Mouse (Mus musculus) layer of hippocampus, adult 2 months (tissue): ENCODE measurements around the gene Tacc2. TPM values are rescaled to one million over a fixed set of nuclear protein-coding genes. Genes with fewer than 3 reads are reported as not detected.
A peak's percentile ranks its signal among the peaks of the same experiment; 100 is the strongest.
"Not testable (repeated sequence)": the region's sequence is repeated elsewhere in the genome, so short reads cannot be mapped to it uniquely, and the experiment has no call there.

Source experiments
- DNase-seq, 2 experiments: peaks; one replicate each; pipeline ENCODE4 v3.0.0; 2022; ENCODE audit warnings: low spot score in 2 of 2
- H3K27ac ChIP-seq: fragments of 200-600 bp; 2 replicates; pipeline ENCODE4 v1.8.1; 2022
- H3K4me3 ChIP-seq: fragments of 200-600 bp; 2 replicates; pipeline ENCODE4 v1.8.1; 2022; ENCODE audit warnings: mild to moderate bottlenecking
- CTCF ChIP-seq: fragments of 200-600 bp; conservative IDR thresholded peaks from 2 replicates; pipeline ENCODE4 v1.8.1; 2022; ENCODE audit warnings: antibody characterized with exemption, mild to moderate bottlenecking, moderate library complexity
- total RNA-seq, 2 experiments: library from RNA; stranded (reverse); gene quantifications; 2 replicates each; pipeline ENCODE4 v1.2.3; 2021

Gene Tacc2
- total RNA-seq, 2 experiments from 2014 or later = 79.5 to 82.0 TPM

- DNase-seq = no peak
- no peak overlapping the region for H3K4me3 ChIP-seq
- no peak for TF ChIP-seq CTCF
- H3K27ac ChIP-seq = no peak overlapping the region
These were observed 73.4 kb downstream of the Tacc2 start for GRCm38 (mm10) chr7:130650621-130651020.

- DNase-seq = no peak
- Histone ChIP-seq H3K4me3 (no peak overlapping the region), H3K27ac (no peak overlapping the region)
- TF ChIP-seq CTCF = no peak
These were observed 75.9 kb downstream of the Tacc2 start for GRCm38 (mm10) chr7:130653036-130653555.

- no peak for TF ChIP-seq CTCF
- DNase-seq = no peak
- H3K4me3 ChIP-seq = no peak overlapping the region
- 0 out of 2 replicates have a peak overlapping the region, but pooled peaks have one; percentile 7 for H3K27ac ChIP-seq
These were observed 77.3 kb downstream of the Tacc2 start for GRCm38 (mm10) chr7:130654562-130654961.

DNA sequence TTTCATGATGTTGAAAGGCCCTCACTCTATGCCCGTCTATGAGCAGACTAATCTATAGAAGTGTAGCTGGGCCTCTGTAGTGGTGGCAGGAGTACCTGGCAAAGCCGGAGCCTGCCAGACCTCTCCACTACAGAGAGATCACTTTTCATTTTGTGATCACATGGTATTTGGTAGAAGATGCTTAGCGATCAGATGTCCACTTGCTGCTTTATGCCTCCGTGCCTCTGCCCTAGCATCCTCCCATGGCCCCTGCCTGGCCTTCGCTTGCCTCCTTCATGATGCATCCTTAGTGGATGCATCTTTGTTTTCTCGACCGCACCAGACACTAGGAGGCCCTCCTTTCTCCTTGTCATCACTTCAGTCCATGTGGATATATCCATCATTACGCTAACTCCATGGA, 79.7 kb downstream of the Tacc2 start:
- no peak for DNase-seq
- no peak for TF ChIP-seq CTCF
- H3K4me3 ChIP-seq = no peak overlapping the region
- no peak overlapping the region for H3K27ac ChIP-seq

DNA sequence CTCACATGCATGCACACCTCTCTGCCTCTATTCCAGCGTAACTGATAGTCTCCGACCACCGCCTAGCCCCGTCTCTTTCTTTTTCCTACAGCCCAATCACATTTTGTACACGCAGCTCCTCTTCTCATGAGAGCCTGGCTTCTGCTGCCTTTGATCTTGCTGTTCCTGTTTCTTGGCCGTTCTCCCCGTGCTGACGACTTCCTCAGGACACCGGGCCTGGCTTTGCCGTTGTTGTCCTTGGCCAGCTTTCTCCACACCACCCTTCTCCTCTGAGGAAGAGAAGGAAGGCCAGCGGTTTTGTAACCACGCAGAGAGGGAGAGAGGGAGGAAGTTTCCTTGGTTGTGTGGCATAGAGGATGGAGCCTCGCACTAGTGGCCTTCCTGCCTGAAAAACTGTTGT, 80.5 kb downstream of the Tacc2 start:
- DNase-seq = no peak
- TF ChIP-seq CTCF = no peak
- Histone ChIP-seq H3K27ac (peak overlapping the region; percentile 32; the same call in 1 of the 2 replicates), H3K4me3 (no peak overlapping the region)

DNA sequence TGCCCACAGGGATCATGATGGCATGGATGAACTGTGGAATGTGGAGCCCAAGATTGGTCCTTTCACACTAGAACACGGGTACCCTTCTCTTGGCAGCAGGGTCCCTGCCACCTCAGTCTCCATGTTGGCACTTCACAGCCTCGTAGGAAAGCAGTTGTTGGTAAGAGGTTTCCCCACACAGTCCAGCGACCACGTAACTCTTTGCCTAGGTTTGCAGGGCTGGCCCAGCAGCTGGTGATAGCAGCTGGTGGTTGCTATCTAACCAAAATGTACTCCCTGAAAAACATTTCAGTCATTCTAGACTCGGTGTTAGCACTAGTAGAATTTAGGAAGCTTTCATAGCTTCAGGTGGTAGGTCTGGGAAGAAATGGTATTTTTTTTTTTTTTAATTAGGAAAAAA, 81.9 kb downstream of the Tacc2 start:
- no peak overlapping the region for H3K27ac ChIP-seq

GRCm38 (mm10) chr7:130662250-130662649, 85.0 kb downstream of the Tacc2 start:
- no peak overlapping the region for H3K4me3 ChIP-seq
- H3K27ac ChIP-seq = no peak overlapping the region
- DNase-seq = no peak
- no peak for TF ChIP-seq CTCF

More for the DNA sequence above, 81.9 kb downstream of the Tacc2 start:
- no peak for DNase-seq
- no peak overlapping the region for H3K4me3 ChIP-seq
- no peak for TF ChIP-seq CTCF

- no peak for DNase-seq
- no peak overlapping the region for H3K4me3 ChIP-seq
- TF ChIP-seq CTCF = no peak
- H3K27ac ChIP-seq = no peak overlapping the region
These were observed 85.6 kb downstream of the Tacc2 start for GRCm38 (mm10) chr7:130662869-130663268.

DNA sequence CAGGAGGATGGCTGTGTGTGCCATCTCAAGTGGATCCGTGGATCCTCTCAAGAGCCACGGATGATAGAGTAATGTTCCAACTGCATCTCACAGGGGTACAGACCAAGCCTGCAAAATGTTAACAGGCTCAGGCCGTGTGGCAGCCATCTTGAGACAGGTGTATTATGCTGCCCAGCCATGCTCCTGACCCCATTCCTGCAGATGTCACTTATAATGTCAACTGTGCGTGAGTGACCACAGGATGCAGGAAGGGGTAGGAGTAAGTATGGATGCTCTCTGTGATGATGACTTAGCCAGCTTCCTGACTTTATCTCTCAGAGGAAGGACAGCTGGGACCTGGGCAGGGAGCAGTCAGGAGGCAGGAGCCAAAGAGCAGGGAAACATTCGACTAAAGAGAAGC, 86.8 kb downstream of the Tacc2 start:
- DNase-seq = no peak
- no peak for TF ChIP-seq CTCF

GRCm38 (mm10) chr7:130664629-130665028, 87.4 kb downstream of the Tacc2 start:
- DNase-seq = no peak
- peak; percentile 38 for TF ChIP-seq CTCF
- Histone ChIP-seq H3K27ac (no peak overlapping the region), H3K4me3 (no peak overlapping the region)

More for the DNA sequence above, 86.8 kb downstream of the Tacc2 start:
- Histone ChIP-seq H3K4me3 (no peak overlapping the region), H3K27ac (no peak overlapping the region)

DNA sequence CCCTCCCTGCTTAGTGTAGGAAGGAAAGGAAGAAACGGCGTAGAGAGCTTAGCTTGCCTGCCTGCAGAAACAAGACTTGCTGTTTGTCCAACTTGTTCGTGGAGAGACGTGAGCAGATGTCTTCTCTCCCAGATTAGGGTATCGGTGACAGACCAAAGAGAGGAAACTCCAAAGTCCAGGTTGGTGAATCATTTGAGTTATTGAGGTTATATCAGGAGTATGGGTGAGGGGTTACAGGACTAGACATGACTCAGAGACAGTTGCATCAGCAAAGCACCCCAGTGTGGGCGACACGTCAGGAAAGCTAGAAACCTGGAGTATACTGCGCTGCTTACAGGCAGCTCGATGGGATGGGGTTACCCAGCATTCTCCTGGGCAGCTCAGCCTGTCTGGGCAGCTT, 88.1 kb downstream of the Tacc2 start:
- no peak for TF ChIP-seq CTCF
- H3K4me3 ChIP-seq = no peak overlapping the region
- no peak for DNase-seq
- no peak overlapping the region for H3K27ac ChIP-seq

GRCm38 (mm10) chr7:130668013-130668412, 90.8 kb downstream of the Tacc2 start:
- peak overlapping the region; percentile 84 for H3K27ac ChIP-seq
- peak; percentile 49 for TF ChIP-seq CTCF
- not testable (repeated sequence) for H3K4me3 ChIP-seq, DNase-seq

GRCm38 (mm10) chr7:130668729-130669281, 91.6 kb downstream of the Tacc2 start:
- no peak for TF ChIP-seq CTCF
- Histone ChIP-seq H3K4me3 (no peak overlapping the region), H3K27ac (peak overlapping the region; percentile 84)
- DNase-seq = peak in 1 of 2 experiments; percentile 33

- no peak for TF ChIP-seq CTCF
These were observed 92.2 kb downstream of the Tacc2 start for GRCm38 (mm10) chr7:130669370-130669881.

More at GRCm38 (mm10) chr7:130669370-130669881, 92.2 kb downstream of the Tacc2 start:
- Histone ChIP-seq H3K4me3 (no peak overlapping the region), H3K27ac (peak overlapping the region; percentile 84)
- no peak for DNase-seq
